Mouse (Mus musculus) small intestine, adult 2 months (tissue): ENCODE results near the gene Sla2.

ENCODE experiments used
- CTCF ChIP-seq: fragments of 200-500 bp; IDR thresholded peaks from 2 replicates; pipeline ENCODE4 v1.5.1; 2012; ENCODE audit warnings: low read depth, mild to moderate bottlenecking, control low read depth, inconsistent platforms, low read length, moderate library complexity, mixed read lengths; ENCODE audit not compliant: insufficient replicate concordance, insufficient read length; ENCODE audit errors: extremely low read depth
- POLR2A ChIP-seq: fragments of 200-500 bp; IDR thresholded peaks from 2 replicates; pipeline ENCODE4 v1.6.1; 2012; ENCODE audit warnings: low read depth, mild to moderate bottlenecking, control low read depth, inconsistent platforms, low read length, moderate library complexity

GRCm38 (mm10) chr2:156844715-156845114 lies 42.3 kb downstream of the Sla2 start:
- no peak for TF ChIP-seq CTCF
- no peak for TF ChIP-seq POLR2A
